Mouse (Mus musculus): ENCODE measurements around the gene Eaf2. TPM values are rescaled to one million over a fixed set of nuclear protein-coding genes. Genes with fewer than 3 reads are reported as not detected.

Eaf2 gene
- total and polyA plus RNA-seq, 3 experiments, result 3.5 to 7.4 (median 5.0) TPM

- Histone ChIP-seq H3K9me3 (replicated peaks; ENCODE audit: low read length) (no peaks in the 10 kb centered on the region), H3K4me1 (ENCODE audit: control insufficient read depth in 1 of 2, insufficient read depth in 2 of 2) (peaks cover 2 to 14% of the 10 kb centered on the region in 2 experiments; a peak in 3 of 4 replicates), H3K27ac (ENCODE audit: insufficient read depth, low read depth) (no peak overlapping the region), H3K9ac (ENCODE audit: insufficient read depth, low read depth) (no peak overlapping the region), H3K27me3 (replicated peaks) (no peaks in the 10 kb centered on the region), H3K4me2 (ENCODE audit: insufficient read depth, low read depth, poor library complexity, severe bottlenecking) (no peak overlapping the region), H3K4me3 (replicated peaks in 1 of 3; ENCODE audit: low read depth in 2 of 3, low read length in 2 of 3, poor library complexity in 1 of 3) (no peak overlapping the region), H3K79me2 (replicated peaks; ENCODE audit: control insufficient read depth, extremely low read depth, insufficient read depth, poor library complexity, severe bottlenecking) (peaks cover 2% of the 10 kb centered on the region; the same call in 1 of the 2 replicates), H3K36me3 (replicated peaks in 1 of 2; ENCODE audit: control insufficient read depth in 1 of 2, insufficient read depth in 1 of 2, low read length in 1 of 2) (peaks cover 47 to 71% of the 10 kb centered on the region in 2 experiments)
- TF ChIP-seq MEF2A (IDR thresholded peaks at IDR 0.05; ENCODE audit: borderline replicate concordance, low read depth, low read length) (no peak), IRF4 (IDR thresholded peaks at IDR 0.05; ENCODE audit: low read depth, low read length) (no peak), E2F4 (IDR thresholded peaks at IDR 0.05; ENCODE audit: insufficient replicate concordance, low read depth, low read length) (no peak), NRF1 (IDR thresholded peaks at IDR 0.05; ENCODE audit: low read depth, low read length) (no peak), MYC (IDR thresholded peaks at IDR 0.05; ENCODE audit: low read depth, low read length) (no peak), MAZ (IDR thresholded peaks at IDR 0.05; ENCODE audit: low read depth, low read length) (no peak), NELFE (IDR thresholded peaks at IDR 0.05; ENCODE audit: low read depth, low read length) (no peak), ZNF384 (IDR thresholded peaks at IDR 0.05; ENCODE audit: low read depth, low read length) (no peak), JUND (conservative IDR thresholded peaks at IDR 0.05; ENCODE audit: low read depth, low read length) (no peak), KAT2A (IDR thresholded peaks at IDR 0.05; ENCODE audit: insufficient replicate concordance, low read length) (no peak), ZKSCAN1 (IDR thresholded peaks at IDR 0.05; ENCODE audit: borderline replicate concordance, low read depth, low read length) (no peak), SIN3A (IDR thresholded peaks at IDR 0.05; ENCODE audit: low read length) (no peak), HCFC1 (IDR thresholded peaks at IDR 0.05; ENCODE audit: low read depth, low read length) (no peak), POLR2AphosphoS2 (IDR thresholded peaks at IDR 0.05; ENCODE audit: low read depth, low read length) (no peak), PAX5 (IDR thresholded peaks at IDR 0.05; ENCODE audit: low read length) (no peak), CHD1 (IDR thresholded peaks at IDR 0.05; ENCODE audit: low read depth, low read length) (no peak), GABPA (IDR thresholded peaks at IDR 0.05; ENCODE audit: insufficient replicate concordance, low read depth, low read length) (no peak), MXI1 (IDR thresholded peaks at IDR 0.05; ENCODE audit: low read depth, low read length) (no peak), USF1 (IDR thresholded peaks at IDR 0.05; ENCODE audit: low read depth, low read length) (no peak)
- dilution Hi-C loops (cut with MboI; ENCODE audit: extremely low pct_ligation_motif_present, extremely low pct_unique_long_range_greater_than_20kb, low sequenced_read_pairs), result no loop called here
- in situ Hi-C loops (cut with MboI; ENCODE audit: low pct_ligation_motif_present, low pct_unique_long_range_greater_than_20kb, low sequenced_read_pairs), result loop anchor here (5.0 kb wide), 1 partner anchor 105 kb away; the partner anchor contains the start of gene Fbxo40
- DNase-seq (ENCODE audit: extremely low read depth), result no peak
These were observed 12.7 kb upstream of the Eaf2 start for GRCm38 (mm10) chr16:36887546-36887945.

GRCm38 (mm10) chr16:36885912-36886311 is 11.1 kb upstream of the Eaf2 start:
- in situ Hi-C loops (cut with MboI; ENCODE audit: low pct_ligation_motif_present, low pct_unique_long_range_greater_than_20kb, low sequenced_read_pairs) (loop anchor here (5.0 kb wide), 1 partner anchor 106 kb away; the partner anchor contains the start of gene Fbxo40), dilution Hi-C loops (cut with MboI; ENCODE audit: extremely low pct_ligation_motif_present, extremely low pct_unique_long_range_greater_than_20kb, low sequenced_read_pairs) (no loop called here)
- Histone ChIP-seq H3K4me2 (ENCODE audit: insufficient read depth, low read depth, poor library complexity, severe bottlenecking) (no peak overlapping the region), H3K27ac (ENCODE audit: insufficient read depth, low read depth) (no peak overlapping the region), H3K4me3 (replicated peaks in 1 of 3; ENCODE audit: low read depth in 2 of 3, low read length in 2 of 3, poor library complexity in 1 of 3) (no peak overlapping the region), H3K79me2 (replicated peaks; ENCODE audit: control insufficient read depth, extremely low read depth, insufficient read depth, poor library complexity, severe bottlenecking) (peaks cover 2% of the 10 kb centered on the region), H3K9ac (ENCODE audit: insufficient read depth, low read depth) (no peak overlapping the region), H3K4me1 (ENCODE audit: control insufficient read depth in 1 of 2, insufficient read depth in 2 of 2) (peaks cover 2 to 14% of the 10 kb centered on the region in 2 experiments; a peak in 3 of 4 replicates), H3K27me3 (replicated peaks) (no peaks in the 10 kb centered on the region), H3K9me3 (replicated peaks; ENCODE audit: low read length) (no peaks in the 10 kb centered on the region), H3K36me3 (replicated peaks in 1 of 2; ENCODE audit: control insufficient read depth in 1 of 2, insufficient read depth in 1 of 2, low read length in 1 of 2) (peaks cover 34 to 56% of the 10 kb centered on the region in 2 experiments)
- TF ChIP-seq USF1 (IDR thresholded peaks at IDR 0.05; ENCODE audit: low read depth, low read length), result no peak
- no peak for TF ChIP-seq SIN3A (IDR thresholded peaks at IDR 0.05; ENCODE audit: low read length)
- no peak for TF ChIP-seq ZMIZ1 (IDR thresholded peaks at IDR 0.05; ENCODE audit: low read depth, low read length)
- no peak for TF ChIP-seq SMC3 (IDR thresholded peaks at IDR 0.05; ENCODE audit: low read depth, low read length)
- no peak for TF ChIP-seq HCFC1 (IDR thresholded peaks at IDR 0.05; ENCODE audit: low read depth, low read length)
- no peak for TF ChIP-seq EP300 (IDR thresholded peaks at IDR 0.05; ENCODE audit: low read length)
- TF ChIP-seq MXI1 (IDR thresholded peaks at IDR 0.05; ENCODE audit: low read depth, low read length), result no peak
- no peak for TF ChIP-seq RCOR1 (conservative IDR thresholded peaks at IDR 0.05; ENCODE audit: low read depth, low read length)
- no peak for TF ChIP-seq NELFE (IDR thresholded peaks at IDR 0.05; ENCODE audit: low read depth, low read length)
- no peak for TF ChIP-seq MEF2A (IDR thresholded peaks at IDR 0.05; ENCODE audit: borderline replicate concordance, low read depth, low read length)
- no peak for TF ChIP-seq RAD21 (IDR thresholded peaks at IDR 0.05; ENCODE audit: low read depth, low read length)
- no peak for TF ChIP-seq JUN (IDR thresholded peaks at IDR 0.05; ENCODE audit: insufficient read depth, low read depth, low read length)
- TF ChIP-seq POLR2A (IDR thresholded peaks at IDR 0.05; ENCODE audit: low read depth, low read length), result no peak
- TF ChIP-seq ZNF384 (IDR thresholded peaks at IDR 0.05; ENCODE audit: low read depth, low read length), result no peak
- no peak for TF ChIP-seq NRF1 (IDR thresholded peaks at IDR 0.05; ENCODE audit: low read depth, low read length)
- no peak for TF ChIP-seq ELF1 (IDR thresholded peaks at IDR 0.05; ENCODE audit: low read depth, low read length)
- no peak for DNase-seq (ENCODE audit: extremely low read depth)
